Mouse (Mus musculus): ENCODE results near the gene Faap100.
"Not testable (repeated sequence)": the region's sequence is repeated elsewhere in the genome, so short reads cannot be mapped to it uniquely, and the experiment has no call there.

Gene Faap100

DNA sequence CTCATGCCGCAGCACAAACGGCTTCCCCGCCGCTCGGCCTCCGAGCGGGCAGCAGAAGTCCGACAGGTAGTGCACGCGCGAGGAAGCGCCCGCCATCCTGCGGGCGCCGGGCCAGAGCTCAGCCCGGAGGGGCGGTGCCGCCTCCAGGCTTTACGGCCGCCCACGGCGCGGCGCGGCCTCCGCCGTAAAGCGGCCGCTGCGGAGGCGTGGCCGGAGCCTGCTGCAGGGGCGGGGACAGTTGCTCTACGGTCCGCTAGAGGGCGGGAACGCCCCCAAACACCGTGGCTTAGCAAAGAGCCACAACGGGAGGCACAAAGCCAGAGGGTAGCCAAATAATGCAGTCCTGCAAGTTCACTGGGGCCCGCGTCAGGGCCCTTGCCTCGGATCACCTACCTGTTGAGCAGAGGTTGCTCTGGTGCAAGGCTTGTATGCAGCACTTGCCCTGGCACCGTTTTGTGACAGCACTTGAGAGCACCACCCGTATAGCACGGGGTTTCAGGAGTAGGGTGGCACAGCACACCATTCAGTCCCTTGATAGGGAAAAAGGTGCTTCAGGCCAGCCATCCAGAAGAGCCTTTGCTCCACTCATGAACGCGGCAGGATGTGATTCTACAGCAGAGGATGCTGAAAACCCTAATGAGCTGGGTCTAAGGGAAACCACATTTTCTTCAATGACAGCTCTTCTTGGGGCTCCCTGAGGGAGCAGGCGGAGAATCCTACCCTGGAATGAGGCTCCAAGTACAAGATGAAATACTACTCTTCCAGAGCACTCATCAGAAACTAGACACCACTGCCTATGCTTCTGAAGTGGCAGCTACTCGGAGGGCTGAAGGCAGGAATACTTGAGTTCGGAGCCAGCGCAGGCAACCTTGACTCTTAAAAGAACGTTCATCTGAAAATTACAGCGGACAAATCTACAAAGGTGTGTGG lies at the start of gene Faap100:
Faap100 (minus strand) TSS at position 154 of the 930 bp plus-strand sequence.
- peak; percentile 94 for DNase-seq (ENCODE audit: low spot score)

DNA sequence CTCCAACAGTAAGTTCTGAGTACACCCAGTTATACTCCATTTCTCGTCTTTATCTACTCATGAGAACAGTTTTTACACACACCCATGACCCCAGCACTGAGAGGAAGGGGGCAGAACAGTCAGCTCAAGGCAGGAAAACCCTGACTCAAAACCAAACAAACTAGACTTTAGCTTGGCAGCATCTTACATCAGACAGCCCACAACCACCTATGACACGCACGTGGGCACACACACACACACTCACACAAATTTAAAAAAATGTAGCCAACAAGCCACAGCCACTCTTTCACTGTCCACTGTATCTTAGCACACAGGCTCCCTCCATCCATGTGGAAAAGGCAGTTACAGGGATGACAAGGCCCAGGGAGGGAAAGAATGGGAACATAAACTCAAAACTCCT lies 48.2 kb upstream of the Faap100 start:
- DNase-seq (ENCODE audit: low spot score): no peak

DNA sequence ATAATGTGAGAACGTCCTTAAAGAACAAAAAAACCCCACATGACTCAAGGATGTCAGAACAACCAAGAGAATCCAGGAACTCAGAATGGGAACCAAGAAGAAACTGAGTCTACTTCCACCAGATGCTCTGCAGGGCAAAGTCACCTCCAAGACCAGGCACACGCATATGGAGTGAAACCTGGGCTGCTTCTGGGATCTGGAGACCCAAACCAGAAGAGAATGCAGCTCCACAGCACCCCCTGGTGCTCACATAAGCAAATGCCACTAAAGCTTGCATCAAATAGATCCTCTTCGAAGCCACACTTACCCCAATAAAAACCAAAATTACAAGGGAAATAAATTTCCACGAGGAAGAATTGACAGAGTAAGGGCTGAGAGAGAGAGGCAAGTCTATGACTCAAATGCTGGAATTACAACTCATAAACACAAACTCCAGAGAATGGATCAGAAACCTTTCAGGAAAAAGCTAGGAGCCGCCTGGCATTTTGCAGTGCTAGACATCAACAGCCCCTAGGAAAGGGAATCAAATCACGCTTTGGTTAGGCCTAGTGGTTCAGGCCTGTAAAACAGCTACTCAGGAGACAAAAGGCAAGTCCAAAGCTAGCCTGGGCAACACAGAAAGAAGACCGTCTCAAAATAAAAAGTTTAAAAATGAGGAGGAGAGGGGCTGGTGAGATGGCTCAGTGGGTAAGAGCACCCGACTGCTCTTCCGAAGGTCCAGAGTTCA lies 45.2 kb upstream of the Faap100 start:
- DNase-seq (ENCODE audit: low spot score): peak; percentile 84

DNA sequence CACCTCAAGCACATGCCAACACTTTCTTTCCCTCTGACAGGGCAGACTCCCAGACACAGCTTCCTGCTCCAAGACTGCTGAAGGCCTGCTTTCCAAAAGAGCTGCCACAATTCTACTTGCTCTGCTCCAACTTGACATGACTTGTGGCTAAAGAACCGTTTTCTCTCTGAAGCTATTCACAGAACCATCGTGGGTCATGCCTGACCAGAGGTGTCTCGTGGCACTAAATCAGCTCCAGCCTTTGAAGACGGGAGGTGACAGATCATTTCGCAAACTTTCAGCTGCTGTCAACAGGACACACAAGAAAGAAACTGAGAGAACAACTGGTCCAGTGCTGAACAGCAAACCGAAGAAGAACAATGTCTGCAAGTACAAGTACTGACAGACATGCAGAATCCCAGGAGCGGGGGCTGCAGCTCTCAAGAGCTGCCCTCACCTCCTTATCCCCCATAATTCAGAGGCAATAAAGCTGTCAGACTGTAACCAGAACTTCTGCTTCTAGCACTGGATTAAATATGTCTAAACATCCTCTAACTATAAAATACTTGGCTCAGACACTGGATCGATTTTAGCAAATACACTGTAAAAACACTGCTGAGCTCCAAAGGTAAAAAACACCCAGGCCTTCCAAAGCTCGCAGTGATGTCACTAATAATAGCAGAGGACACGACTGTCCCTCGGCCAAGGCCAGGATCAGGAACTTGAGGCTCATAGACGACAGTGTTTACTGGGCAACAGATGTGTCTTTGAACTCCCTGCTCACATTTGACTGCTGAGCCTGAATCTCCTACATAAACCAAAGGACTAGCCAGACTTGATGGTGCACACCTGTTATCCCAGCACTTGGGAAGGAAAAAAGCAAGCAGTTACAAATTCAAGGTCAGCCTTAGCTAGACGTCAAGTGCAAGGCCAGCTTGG lies 44.3 kb upstream of the Faap100 start:
- no peak for DNase-seq (ENCODE audit: low spot score)

DNA sequence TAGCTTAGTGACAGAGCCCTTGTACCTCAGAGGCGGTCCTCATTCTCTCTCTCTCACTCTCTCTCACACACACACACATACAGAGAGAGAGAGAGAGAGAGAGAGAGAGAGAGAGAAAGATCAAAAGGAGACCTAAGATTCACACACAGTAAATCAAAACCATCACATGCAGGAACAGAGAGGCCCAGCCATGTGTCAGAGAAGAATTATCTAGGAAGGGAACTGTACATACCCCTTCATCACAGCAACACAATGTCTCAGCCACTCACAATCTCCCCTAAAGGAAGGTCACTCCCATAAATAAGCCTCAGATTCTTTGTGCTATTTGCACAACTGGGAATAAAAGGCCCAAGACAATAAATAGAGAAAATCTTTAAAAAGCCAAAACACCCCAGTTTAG lies 40.0 kb upstream of the Faap100 start:
- DNase-seq (ENCODE audit: low spot score): no peak

DNA sequence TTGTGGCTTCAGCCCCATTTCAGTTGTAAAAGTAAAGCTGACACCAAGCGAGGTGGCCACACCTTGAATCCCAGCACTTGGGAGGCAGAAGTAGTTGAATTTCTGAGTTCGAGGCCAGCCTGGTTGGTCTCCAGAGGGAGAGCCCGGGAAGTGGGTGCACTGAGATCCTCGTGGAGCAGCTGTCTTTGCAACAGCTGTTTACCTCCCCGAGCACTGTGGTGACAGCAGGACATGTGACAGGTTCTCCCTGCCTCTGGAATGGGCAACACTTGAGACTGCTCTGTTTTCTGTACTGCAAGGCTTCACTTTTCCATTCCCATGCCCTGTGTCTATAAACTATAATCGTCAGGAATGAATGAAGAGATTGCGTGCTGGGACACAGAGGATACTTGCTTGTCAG lies 39.3 kb upstream of the Faap100 start:
- no peak for DNase-seq (ENCODE audit: low spot score)

DNA sequence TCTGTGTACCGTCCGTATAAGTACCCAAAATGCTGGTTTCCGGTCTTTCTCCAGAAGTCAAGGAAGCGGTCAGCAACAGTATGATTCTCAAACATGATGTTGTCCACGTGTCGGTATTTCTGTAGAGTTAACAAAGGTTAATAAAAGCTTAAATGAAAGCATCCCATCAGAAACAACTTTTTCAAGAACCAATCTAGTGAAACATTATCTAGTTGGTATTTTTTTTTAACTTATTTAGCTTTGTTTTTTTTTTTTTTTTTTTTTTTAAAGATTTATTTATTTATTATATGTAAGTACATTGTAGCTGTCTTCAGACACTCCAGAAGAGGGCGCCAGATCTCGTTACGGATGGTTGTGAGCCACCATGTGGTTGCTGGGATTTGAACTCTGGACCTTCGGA lies 35.1 kb upstream of the Faap100 start:
- not testable (repeated sequence) for DNase-seq (ENCODE audit: low spot score)

DNA sequence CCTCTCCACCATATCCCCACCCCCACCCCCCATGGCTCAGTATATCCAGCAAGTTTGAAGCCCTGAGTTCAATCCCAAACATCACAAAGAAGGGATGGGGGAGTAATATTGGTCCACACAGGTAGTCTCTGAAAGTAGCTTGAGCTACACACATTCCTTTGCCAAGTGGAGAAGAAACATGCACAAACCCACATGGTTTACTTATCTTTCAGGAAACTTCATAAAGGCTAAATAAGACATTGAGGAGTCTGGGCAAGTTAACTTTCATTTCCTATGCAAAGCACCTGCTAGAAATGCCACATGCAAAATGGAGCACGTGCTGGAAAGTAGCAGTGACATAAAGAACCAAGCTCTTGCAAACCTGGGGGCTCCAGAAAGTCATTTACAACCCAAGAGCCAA lies 27.9 kb upstream of the Faap100 start:
- no peak for DNase-seq (ENCODE audit: low spot score)

DNA sequence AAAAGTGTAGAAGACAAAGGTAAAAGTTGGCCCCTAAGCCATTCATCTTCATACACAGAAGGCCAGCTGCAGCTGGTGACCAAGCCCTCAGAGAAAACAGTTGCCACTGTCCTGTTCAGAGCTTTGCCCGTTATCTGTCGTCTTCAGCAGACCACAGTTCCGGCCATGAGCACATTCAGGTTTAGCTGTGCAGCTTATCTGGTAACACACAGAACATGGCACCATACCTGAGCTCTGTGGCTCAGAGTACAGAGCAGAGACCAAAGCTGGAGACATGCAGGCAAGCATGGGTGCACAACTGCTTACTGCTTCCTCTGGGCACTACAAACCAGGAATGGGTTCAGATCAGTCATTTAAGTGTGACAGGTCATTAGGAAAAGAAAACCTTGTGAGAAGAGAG lies 27.3 kb upstream of the Faap100 start:
- DNase-seq (ENCODE audit: low spot score): no peak

DNA sequence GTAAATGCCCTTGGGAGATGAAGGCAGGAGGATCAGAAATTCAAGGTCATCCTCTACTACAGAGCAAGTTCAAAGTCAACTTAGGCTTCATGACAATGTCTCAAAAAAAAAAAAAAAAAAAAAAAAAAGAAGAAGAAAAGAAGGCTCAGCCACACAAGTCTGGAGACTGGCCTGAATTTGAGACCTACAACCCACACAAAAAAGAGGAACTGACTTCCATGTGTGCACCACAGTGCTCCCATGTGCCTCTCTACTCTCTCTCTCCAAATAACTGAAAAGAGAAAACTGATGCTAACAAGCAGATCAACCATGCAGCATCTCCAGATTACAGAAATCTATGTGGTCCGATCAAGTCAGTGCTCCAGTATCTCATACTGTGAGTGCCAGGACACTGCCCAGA lies 26.2 kb upstream of the Faap100 start:
- DNase-seq (ENCODE audit: low spot score): no peak

DNA sequence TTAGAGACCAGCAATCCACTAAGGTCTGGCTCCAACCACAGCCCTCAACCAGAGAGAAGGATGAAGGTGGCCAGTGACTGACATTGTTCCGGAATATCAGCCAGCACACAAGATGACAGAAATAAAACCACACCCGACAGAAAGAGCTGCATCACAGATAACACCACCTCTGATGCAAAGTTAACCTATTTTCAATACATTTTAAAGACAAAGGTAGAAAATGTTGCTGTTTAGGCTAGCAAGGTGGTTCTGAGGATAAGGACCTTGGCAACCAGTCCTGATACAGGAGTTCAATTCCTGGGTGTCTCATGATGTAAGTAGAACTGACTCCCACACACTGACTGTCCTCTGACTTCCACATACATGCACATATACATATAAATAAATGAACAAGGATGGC lies 20.8 kb upstream of the Faap100 start:
- DNase-seq (ENCODE audit: low spot score): no peak

DNA sequence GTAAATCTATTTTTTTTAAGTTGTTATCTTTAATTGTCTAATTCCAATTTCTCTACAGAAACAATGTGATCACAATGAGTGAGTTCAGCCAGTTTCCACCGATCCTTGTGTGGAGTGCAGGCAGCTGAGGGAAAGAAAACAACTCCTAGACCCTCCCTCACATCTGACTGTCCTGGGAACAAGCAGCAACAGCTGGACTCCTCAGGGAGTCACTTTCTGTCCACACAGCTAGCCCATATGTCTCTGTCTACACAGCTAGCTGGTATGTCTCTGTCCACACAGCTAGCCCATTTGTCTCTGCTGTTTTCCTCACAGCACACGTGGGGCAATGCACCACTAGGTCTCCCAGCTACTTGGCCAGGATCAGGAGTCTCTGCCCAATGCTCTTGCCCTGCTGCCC lies 19.0 kb upstream of the Faap100 start:
- no peak for DNase-seq (ENCODE audit: low spot score)

DNA sequence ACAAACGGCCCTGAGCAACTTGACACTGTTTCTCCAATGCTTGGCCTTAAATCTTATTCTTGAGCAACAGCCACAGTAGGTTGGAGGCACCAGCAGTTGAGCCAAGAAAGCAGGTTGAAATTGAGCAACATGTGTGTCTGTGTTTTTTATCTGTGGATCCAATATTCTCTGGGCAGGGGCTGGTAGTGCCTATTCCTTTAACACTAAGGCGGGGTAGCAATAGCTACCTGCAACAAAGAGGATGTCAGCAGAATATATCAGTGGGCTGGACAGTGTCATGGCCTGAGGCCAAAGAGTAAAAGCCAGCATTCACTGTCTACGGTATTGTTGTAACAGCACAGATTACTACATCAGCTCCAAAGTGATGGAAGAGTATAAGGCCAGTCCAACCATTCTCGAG lies 17.1 kb upstream of the Faap100 start:
- no peak for DNase-seq (ENCODE audit: low spot score)

DNA sequence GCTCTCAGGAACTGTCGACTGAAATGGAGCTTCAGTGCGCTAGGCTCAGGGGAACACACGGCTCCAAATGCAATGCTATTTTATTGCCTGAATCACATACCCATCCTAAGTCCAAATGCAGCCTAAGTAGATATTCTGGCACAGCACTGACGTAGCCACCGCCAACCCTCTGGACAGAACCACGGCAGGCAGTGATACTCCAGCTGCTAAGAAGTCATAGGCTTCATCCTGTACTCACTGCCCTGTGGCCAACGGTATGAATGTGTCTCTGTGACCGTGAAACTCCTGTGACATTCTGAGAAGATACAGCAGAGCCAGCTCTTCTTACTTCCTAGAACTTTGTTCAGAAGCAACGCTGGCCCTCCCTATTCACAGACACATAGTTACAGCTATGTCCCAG lies 10.0 kb upstream of the Faap100 start:
- no peak for DNase-seq (ENCODE audit: low spot score)

DNA sequence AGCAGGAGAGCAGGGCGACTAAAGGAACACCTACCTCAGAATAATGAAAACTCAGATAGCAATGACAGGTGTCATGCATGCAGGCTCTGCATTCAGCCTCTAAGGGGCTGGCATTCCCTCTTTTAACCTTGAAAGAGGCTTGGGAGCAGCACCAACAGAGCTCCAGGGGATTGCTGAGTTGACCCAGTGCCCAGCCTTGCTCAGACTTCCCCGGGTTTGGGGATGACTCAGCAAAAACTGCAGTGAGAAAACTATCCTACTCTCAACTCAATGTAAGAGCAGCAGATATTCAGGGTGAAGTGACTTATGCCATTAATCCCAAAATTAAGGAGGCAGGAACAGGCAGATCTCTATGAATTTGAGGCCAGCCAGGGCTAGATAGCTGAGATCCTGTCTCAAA lies 8.6 kb upstream of the Faap100 start:
- no peak for DNase-seq (ENCODE audit: low spot score)

DNA sequence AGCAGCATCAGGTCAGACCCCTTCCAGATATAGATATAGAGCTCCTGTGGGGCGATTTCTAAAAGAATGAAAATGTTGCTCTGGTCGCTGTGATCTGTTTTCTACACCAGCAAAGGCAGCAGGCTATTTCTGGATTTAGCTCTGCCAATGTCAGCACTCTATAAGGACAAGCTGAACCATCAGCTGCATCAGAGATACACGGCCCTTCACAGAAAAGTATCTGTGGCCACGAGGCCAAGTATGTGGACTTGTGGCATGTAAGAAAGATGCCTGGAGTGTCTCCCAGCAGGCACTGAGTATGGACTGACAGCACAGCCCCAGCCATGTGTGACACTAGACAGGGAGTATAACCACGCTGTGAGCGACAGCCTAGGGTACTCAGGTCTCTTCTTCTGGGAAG lies 8.1 kb upstream of the Faap100 start:
- DNase-seq (ENCODE audit: low spot score): no peak

DNA sequence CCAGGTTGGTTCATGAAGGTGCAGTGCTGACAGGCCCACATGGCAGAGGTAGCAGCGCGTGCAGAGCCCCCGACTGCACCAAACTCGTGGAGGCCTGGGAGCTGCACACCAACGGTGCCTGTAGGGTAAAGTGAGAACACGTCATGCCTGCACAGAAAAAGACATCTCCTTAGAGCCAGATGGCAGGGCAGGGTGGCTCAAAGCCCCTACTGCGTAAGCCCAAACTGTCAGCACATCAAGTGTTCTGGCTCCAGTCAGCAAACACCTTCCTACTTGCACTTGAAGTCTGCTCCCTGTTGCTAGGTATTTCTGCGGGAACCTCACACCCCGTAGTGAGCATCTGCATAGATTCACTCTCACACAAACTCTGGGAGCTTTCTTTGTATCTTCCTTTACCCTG lies 3.9 kb upstream of the Faap100 start:
- DNase-seq (ENCODE audit: low spot score): no peak

DNA sequence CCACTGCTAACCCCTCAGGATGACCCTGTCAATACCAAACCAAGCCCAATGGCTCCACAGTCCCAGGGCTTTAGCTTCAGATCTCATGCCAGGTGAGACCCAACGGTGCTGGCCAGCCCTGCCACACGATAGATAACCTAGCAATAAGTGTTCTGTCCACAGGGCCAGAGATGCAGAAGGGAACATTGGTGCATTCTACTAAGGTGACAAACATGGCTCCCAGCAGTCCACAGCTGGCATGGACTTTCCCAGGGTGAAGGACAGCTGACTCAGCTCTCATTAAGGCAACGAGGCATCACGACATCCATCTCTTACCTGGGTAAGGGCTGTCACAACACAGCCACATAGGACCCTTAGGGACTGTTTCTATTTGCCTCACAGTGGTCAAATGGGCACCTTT lies 2.6 kb upstream of the Faap100 start:
- DNase-seq (ENCODE audit: low spot score): no peak

DNA sequence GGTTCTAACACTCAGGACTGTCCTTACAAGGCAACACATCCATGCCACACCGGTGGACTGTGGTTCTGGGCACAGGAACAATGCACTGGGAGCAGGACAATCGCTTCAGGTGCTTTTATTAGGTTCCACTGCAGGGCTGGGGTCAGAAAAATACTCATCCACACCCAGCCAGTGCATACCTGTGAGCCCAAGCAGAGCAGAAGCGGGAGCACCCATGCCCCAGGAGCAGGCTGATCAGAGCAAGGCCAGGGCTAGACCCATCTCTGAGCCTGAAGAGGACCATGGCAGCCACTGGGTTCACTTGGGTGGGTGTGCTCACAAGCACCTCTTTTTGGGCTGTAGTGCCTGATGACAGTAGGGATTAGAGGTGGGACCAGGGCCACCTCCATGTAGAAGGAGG lies 1.7 kb upstream of the Faap100 start:
- no peak for DNase-seq (ENCODE audit: low spot score)

DNA sequence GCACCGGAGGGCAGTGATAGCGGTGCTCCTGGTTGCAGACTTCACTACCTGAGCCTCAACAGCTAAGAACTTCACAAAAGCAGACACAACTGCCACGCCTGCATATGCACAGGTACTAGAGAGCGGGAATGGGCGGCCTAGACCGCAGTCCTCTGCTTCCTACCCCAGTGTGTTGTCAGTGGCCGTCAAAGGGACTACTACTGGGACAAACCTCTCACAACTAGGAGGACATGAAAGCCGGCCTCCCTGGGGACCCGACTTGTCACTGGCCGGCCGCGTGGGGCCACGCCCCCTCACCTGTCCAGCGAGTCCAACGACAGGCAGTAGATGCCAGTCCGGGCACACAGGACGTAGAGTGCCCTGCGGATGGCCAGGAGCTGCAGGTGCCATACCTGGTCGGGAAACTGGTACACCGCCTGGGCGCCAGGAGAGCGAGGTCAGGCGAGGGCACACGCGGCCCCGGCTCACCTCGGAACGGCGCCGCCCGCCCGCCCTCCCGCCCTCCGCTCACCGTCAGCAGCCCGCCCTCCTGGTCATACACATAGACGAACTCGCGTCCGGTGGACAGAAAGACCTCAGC lies 443 bp downstream of the Faap100 start:
- DNase-seq (ENCODE audit: low spot score): peak; percentile 73

DNA sequence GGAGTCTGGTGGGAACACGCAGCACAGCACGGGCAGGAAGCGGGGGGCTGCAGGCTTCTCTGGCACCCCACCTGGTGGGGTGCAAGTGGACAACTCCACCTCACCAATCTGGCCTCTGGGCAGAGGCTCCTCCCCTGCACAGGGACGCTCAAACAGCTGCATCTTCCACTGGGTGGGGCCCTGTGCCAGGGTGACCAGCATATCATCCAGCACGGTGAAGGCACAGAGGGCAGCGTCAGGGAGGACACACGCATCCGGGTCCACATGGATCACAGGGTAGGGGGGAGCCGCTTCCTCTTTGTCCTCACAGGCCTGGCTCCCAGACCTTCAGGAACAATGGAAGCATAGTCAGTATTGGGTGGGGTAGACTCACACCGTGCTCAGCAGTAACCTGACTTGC lies 1.2 kb downstream of the Faap100 start:
- DNase-seq (ENCODE audit: low spot score): no peak
